Mouse (Mus musculus) liver, embryonic 14.5 days (tissue): ENCODE measurements around the gene Prdm16. TPM values are rescaled to one million over a fixed set of nuclear protein-coding genes. Genes with fewer than 3 reads are reported as not detected.

ENCODE experiments used
- ATAC-seq: fragments of 200-750 bp; cut with Nextera tagmentation; 2 replicates; pipeline ENCODE4 v1.8.0; 2017; ENCODE audit warnings: moderate number of reproducible peaks, mild to moderate bottlenecking, moderate library complexity; ENCODE audit not compliant: insufficient read depth
- DNase-seq, 3 experiments: peaks; one replicate each; pipeline ENCODE4 v3.0.0-alpha.2; 2012 to 2013; ENCODE audit warnings: low read depth in 3 of 3, low spot score in 3 of 3
- H3K27ac ChIP-seq: fragments of 300-500 bp; sonication (generic); 2 replicates; pipeline ENCODE4 v1.5.1; 2014; ENCODE audit warnings: moderate library complexity, mild to moderate bottlenecking, control low read depth, inconsistent platforms
- H3K27me3 ChIP-seq: fragments of 300-500 bp; sonication (generic); 2 replicates; pipeline ENCODE4 v1.6.1; 2014; ENCODE audit warnings: mild to moderate bottlenecking, low read length, moderate library complexity; ENCODE audit not compliant: control insufficient read depth, insufficient read depth
- H3K36me3 ChIP-seq: fragments of 300-500 bp; sonication (generic); replicated peaks from 2 replicates; pipeline ENCODE4 v1.6.1; 2014; ENCODE audit warnings: low read depth; ENCODE audit not compliant: control insufficient read depth, insufficient read depth
- H3K4me1 ChIP-seq, 2 experiments: fragments of 200-500 bp in 1 of 2; fragments of 300-500 bp in 1 of 2; sonication (generic) in 1 of 2; replicated peaks; 2 replicates each; pipeline ENCODE4 v1.6.1; 2012 to 2014; ENCODE audit warnings: antibody characterized with exemption in 1 of 2, inconsistent platforms in 1 of 2, low read length in 1 of 2; ENCODE audit not compliant: control insufficient read depth in 2 of 2, insufficient read depth in 2 of 2
- H3K4me2 ChIP-seq: fragments of 300-500 bp; sonication (generic); 2 replicates; pipeline ENCODE4 v1.6.1; 2014; ENCODE audit warnings: low read depth, mild to moderate bottlenecking, control low read depth, moderate library complexity
- H3K4me3 ChIP-seq, 2 experiments: fragments of 200-500 bp in 1 of 2; fragments of 300-500 bp in 1 of 2; sonication (generic) in 1 of 2; 2 replicates each; pipeline ENCODE4 v1.5.1; 2012 to 2014; ENCODE audit warnings: low read depth in 2 of 2, low read length in 2 of 2, mild to moderate bottlenecking in 2 of 2, control low read depth in 1 of 2, inconsistent platforms in 1 of 2, moderate library complexity in 1 of 2; ENCODE audit not compliant: insufficient read depth in 1 of 2
- H3K9ac ChIP-seq: fragments of 300-500 bp; sonication (generic); replicated peaks from 2 replicates; pipeline ENCODE4 v1.6.1; 2014; ENCODE audit warnings: mild to moderate bottlenecking, control low read depth, moderate library complexity
- H3K9me3 ChIP-seq: fragments of 300-500 bp; sonication (generic); 2 replicates; pipeline ENCODE4 v1.6.1; 2016; ENCODE audit warnings: low read length, mixed read lengths; ENCODE audit not compliant: control insufficient read depth
- CTCF ChIP-seq: IDR thresholded peaks from 2 replicates; pipeline ENCODE4 v1.5.1; 2016; ENCODE audit warnings: antibody characterized with exemption, low read depth, control low read depth
- EP300 ChIP-seq: IDR thresholded peaks from 2 replicates; pipeline ENCODE4 v1.6.1; 2016; ENCODE audit warnings: antibody characterized with exemption, low read depth
- WGBS: fragments of 180-500 bp; shearing (Covaris S2); extraction: QIAGEN DNeasy Blood & Tissue Kit; methylation state at CpG from one replicate; pipeline ENCODE4 v1.1.7; 2014; ENCODE audit not compliant: insufficient replicate concordance; 5-methylcytosine and 5-hydroxymethylcytosine counted together
- polyA plus RNA-seq, 2 experiments: library from polyadenylated mRNA; depleted of rRNA in 1 of 2; stranded (reverse) in 1 of 2; unstranded in 1 of 2; fragments of >200 nt; fragmentation: Nextera tagmentation in 1 of 2; extraction: Ambion mirVana in 1 of 2; gene quantifications; 2 replicates each; pipeline versions ENCODE4 v1.2.1 to v1.2.3; 2012 to 2014

The Prdm16 gene
- polyA plus RNA-seq, 2 experiments: 0.70 to 0.86 TPM

DNA sequence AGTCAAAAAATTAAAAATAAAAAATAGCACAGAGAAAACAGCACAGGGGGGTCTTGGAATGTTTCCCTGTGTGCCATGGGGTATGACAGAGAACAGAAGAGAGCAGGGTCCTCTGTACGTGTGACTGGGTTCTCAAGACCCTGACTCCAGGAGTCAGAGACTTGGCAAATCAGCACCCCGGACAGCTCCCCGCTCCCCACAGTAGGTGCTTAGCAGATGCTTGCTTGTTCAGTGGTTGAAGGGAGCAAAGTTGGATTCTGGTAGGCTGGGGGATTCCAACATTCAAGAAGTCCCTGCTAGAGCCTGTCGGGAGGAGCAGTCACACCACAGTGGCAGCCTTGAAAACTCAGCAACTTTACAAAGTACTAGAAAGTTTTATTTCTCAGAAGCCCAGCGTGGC is 170.4 kb downstream of the Prdm16 start:
- DNase-seq: no peak
- TF ChIP-seq EP300: no peak
- TF ChIP-seq CTCF: no peak
- WGBS: 27% methylated on average over 5 of the region's 5 CpGs
- Histone ChIP-seq H3K27me3 (no peaks in the 10 kb centered on the region), H3K4me3 (no peak overlapping the region), H3K9ac (no peak overlapping the region), H3K27ac (no peak overlapping the region), H3K9me3 (no peaks in the 10 kb centered on the region), H3K4me2 (no peak overlapping the region), H3K4me1 (no peaks in the 10 kb centered on the region), H3K36me3 (no peaks in the 10 kb centered on the region)
- ATAC-seq: no peak

DNA sequence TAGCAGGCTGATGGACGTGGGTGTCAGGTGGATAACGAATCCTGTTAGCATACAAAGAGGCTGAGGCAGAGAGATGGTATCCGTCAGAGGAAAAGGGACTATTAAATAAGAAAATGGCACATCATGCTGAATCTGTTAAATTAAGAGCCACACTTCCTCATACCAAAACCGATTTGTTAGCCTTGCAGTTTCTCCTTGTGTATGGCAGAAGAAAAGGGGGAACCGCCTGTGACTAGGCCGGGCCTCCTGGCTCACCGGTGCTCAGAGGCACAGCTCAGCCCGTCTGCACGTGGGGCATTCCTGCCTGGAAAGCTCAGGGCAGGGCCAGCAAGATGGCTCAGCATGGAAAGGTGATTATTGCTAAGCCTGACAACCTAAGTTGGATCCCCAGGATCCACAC is 171.6 kb downstream of the Prdm16 start:
- DNase-seq (no peak), ATAC-seq (no peak)
- Histone ChIP-seq H3K4me2 (no peak overlapping the region), H3K9me3 (no peaks in the 10 kb centered on the region), H3K27ac (no peak overlapping the region), H3K4me3 (no peak overlapping the region), H3K36me3 (no peaks in the 10 kb centered on the region), H3K4me1 (no peaks in the 10 kb centered on the region), H3K27me3 (no peaks in the 10 kb centered on the region), H3K9ac (no peak overlapping the region)
- TF ChIP-seq CTCF (no peak), EP300 (no peak)
- 62% methylated on average over 9 of the region's 9 CpGs for WGBS

DNA sequence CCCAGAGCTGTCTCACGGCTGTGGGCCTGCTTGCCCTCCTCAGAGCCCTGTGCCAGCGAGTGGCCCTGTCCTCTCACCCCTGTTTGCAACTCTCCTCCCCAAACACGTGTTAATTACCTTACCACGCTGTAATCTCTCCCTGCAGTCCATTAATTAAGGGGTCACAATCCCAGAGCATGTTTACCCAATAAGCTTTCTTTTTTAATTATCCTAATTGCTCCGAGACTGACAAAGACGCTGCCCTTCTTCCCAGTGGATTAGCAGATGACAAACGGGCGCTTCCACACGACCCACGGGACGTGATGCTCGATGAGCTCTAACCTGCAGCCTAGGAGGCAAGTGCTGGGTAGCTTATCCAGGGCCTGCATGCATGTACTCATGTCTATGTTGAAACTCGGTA is 176.7 kb downstream of the Prdm16 start:
- DNase-seq: no peak
- no peak for TF ChIP-seq CTCF
- TF ChIP-seq EP300: no peak
- Histone ChIP-seq H3K4me2 (no peak overlapping the region), H3K4me1 (no peaks in the 10 kb centered on the region), H3K36me3 (no peaks in the 10 kb centered on the region), H3K27ac (no peak overlapping the region), H3K4me3 (no peak overlapping the region), H3K9ac (no peak overlapping the region), H3K9me3 (no peaks in the 10 kb centered on the region), H3K27me3 (no peaks in the 10 kb centered on the region)
- WGBS: 58% methylated on average over 13 of the region's 13 CpGs
- ATAC-seq: no peak

DNA sequence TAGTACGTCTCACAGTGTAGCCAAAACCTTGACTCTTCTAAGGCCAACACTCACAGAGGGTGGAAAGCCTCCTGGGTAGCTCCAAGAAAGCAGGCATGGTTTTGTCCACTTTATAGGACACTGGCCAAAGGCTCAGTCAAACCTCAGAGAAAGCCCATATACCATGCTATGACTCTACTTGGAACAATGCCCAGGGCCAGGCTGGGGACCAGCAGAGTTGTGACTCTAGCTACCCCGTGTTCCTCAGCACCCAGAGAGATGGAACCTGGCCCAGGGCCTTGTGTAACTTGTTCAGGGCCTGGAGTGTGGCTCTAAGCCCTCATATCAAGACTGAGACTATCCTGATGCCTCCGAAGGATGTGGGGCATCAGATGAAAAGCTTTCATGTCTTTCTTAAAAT is 178.9 kb downstream of the Prdm16 start:
- DNase-seq (no peak), ATAC-seq (no peak)
- no peak overlapping the region for H3K27ac ChIP-seq
- H3K9me3 ChIP-seq: no peaks in the 10 kb centered on the region
- H3K4me1 ChIP-seq: no peaks in the 10 kb centered on the region
- 50% methylated on average over 3 of the region's 3 CpGs for WGBS
- H3K4me3 ChIP-seq: no peak overlapping the region
- H3K36me3 ChIP-seq: no peaks in the 10 kb centered on the region
- H3K4me2 ChIP-seq: no peak overlapping the region
- H3K9ac ChIP-seq: no peak overlapping the region
- TF ChIP-seq EP300 (no peak), CTCF (no peak)
- H3K27me3 ChIP-seq: no peaks in the 10 kb centered on the region

DNA sequence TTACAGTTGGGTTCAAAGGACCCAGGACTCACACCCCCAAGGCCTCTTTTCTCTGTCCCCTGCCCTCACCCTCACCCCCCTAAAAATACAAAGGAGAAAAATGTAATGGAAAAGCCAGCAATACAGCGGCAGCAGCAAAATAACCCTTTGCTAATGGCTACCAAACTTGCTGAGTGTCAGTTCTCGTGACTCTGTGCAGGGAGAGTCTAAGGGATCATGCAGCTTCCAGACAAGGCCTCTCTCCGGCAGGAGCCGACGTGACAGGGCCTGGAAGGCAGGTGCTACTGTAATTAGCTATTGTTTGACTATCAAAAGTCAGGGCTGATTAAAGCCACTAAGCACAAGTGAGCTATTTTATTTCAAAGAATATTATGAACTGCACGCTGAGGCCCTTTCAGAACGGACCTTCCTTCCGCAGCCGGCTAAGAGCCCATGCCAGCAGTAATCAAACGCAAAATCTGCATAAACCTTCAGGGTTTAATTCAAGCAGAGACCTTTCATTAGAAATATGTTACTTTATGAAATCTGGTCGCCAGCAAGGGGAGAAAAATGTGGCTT is 180.3 kb downstream of the Prdm16 start:
- Histone ChIP-seq H3K4me1 (no peaks in the 10 kb centered on the region), H3K9me3 (no peaks in the 10 kb centered on the region), H3K4me2 (no peak overlapping the region), H3K36me3 (no peaks in the 10 kb centered on the region), H3K27me3 (no peaks in the 10 kb centered on the region), H3K9ac (no peak overlapping the region), H3K4me3 (no peak overlapping the region), H3K27ac (no peak overlapping the region)
- 62% methylated on average over 11 of the region's 11 CpGs for WGBS
- no peak for ATAC-seq
- DNase-seq: no peak
- no peak for TF ChIP-seq EP300
- no peak for TF ChIP-seq CTCF
